Mouse (Mus musculus) urinary bladder, postnatal 4 days (tissue): Measurements from ENCODE around the gene Enpp5.

Source experiments
- DNase-seq, 2 experiments: peaks; one replicate each; pipeline ENCODE4 v3.0.0; 2021 to 2022; ENCODE audit warnings: low spot score in 2 of 2

The Enpp5 gene

GRCm38 (mm10) chr17:44091512-44091911, 12.9 kb downstream of the Enpp5 start:
- no peak for DNase-seq

- DNase-seq: no peak
Observed at GRCm38 (mm10) chr17:44100486-44100885, 21.9 kb downstream of the Enpp5 start.

GRCm38 (mm10) chr17:44100906-44101305, 22.3 kb downstream of the Enpp5 start:
- DNase-seq: no peak

GRCm38 (mm10) chr17:44101961-44102360, 23.3 kb downstream of the Enpp5 start:
- no peak for DNase-seq

GRCm38 (mm10) chr17:44105287-44106138, 26.9 kb downstream of the Enpp5 start, which contains the start of gene Enpp4:
Gene Enpp4 (minus strand): TSS chr17:44105809.
- peak; percentile 84 to 87 for DNase-seq

GRCm38 (mm10) chr17:44108331-44108730, 29.7 kb downstream of the Enpp5 start:
- DNase-seq: no peak

GRCm38 (mm10) chr17:44116584-44116983, 38.0 kb downstream of the Enpp5 start:
- DNase-seq: no peak

GRCm38 (mm10) chr17:44117721-44118120, 39.1 kb downstream of the Enpp5 start:
- no peak for DNase-seq

- no peak for DNase-seq
Observed at GRCm38 (mm10) chr17:44118231-44118630, 39.6 kb downstream of the Enpp5 start.

- no peak for DNase-seq
Observed at GRCm38 (mm10) chr17:44121366-44122100, 42.9 kb downstream of the Enpp5 start.

- no peak for DNase-seq
Observed at GRCm38 (mm10) chr17:44129092-44129750, 50.6 kb downstream of the Enpp5 start.

GRCm38 (mm10) chr17:44130429-44130828, 51.8 kb downstream of the Enpp5 start:
- peak; percentile 32 to 68 for DNase-seq

GRCm38 (mm10) chr17:44134106-44134505, 55.5 kb downstream of the Enpp5 start:
- DNase-seq: no peak

- DNase-seq: no peak
Observed at GRCm38 (mm10) chr17:44134545-44134944, 55.9 kb downstream of the Enpp5 start.

GRCm38 (mm10) chr17:44136018-44136417, 57.4 kb downstream of the Enpp5 start:
- no peak for DNase-seq
